Mouse (Mus musculus): Measurements from ENCODE around the gene Cntln. TPM values are rescaled to one million over a fixed set of nuclear protein-coding genes. Genes with fewer than 3 reads are reported as not detected.

Cntln gene
- 6.4 and 7.1 TPM in 2 replicates for polyA plus RNA-seq (2012; ENCODE audit: insufficient read depth, insufficient read length, missing spikeins)

DNA sequence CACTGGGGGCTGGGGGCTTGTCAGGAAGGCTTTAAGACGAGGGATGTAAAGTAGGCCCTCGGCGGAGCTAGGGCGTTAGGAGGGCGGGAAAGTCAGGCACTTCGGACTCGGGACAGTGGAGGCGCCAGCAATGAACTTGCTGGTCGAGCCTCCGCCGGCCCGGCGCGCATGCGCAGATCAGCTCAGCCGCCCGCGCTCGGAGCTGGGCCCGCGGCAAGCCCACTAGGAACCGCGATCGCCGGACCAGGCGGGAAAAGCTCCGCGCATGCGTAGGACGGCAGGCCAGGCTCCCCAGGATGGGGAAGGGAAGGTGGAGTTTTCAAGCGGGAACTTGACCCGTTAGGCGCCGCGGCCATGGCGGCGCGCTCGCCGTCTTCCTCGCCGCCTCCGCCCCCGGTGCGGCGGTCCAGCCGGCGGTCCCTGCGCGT, at the start of gene Cntln:
Cntln (plus strand) TSS at position 199 of the 428 bp plus-strand sequence.
- no peak within 1 kb of the TSS for H3K27ac ChIP-seq (ENCODE audit: insufficient read depth, low read depth, low read length)
- TF ChIP-seq POLR2A (IDR thresholded peaks at IDR 0.05; ENCODE audit: borderline replicate concordance, low read depth, low read length) = no peak
- H3K4me3 ChIP-seq (ENCODE audit: insufficient read depth, low read length) = peak within 1 kb of the TSS; percentile 76
- no peaks in the 10 kb centered on the region for H3K4me1 ChIP-seq (ENCODE audit: control insufficient read depth, insufficient read depth, low read length)

DNA sequence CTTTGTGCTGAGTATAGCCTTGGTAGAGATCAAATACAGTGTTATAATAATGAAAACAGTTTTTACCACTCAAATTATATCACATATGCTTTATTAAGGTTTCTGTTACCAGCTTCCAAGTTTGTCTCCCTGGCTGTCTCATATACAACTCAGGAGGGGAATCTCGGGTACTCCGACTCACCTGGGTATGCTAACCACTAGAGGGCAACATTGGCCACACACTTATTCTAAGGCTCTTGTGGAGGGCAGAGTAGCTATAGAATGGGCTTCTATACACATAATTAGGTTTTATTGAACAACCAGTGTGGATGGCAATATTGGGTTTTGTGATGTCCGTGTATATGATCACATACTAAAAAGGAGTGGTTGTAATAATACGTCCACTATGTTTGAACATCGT, 47.1 kb upstream of the Cntln start:
- Histone ChIP-seq H3K4me1 (ENCODE audit: control insufficient read depth, insufficient read depth, low read length) (no peaks in the 10 kb centered on the region), H3K4me3 (ENCODE audit: insufficient read depth, low read length) (no peak overlapping the region), H3K27ac (ENCODE audit: insufficient read depth, low read depth, low read length) (no peak overlapping the region)
- no peak for TF ChIP-seq POLR2A (IDR thresholded peaks at IDR 0.05; ENCODE audit: borderline replicate concordance, low read depth, low read length)
- TF ChIP-seq CTCF (IDR thresholded peaks at IDR 0.05; ENCODE audit: low read depth, low read length) = no peak

DNA sequence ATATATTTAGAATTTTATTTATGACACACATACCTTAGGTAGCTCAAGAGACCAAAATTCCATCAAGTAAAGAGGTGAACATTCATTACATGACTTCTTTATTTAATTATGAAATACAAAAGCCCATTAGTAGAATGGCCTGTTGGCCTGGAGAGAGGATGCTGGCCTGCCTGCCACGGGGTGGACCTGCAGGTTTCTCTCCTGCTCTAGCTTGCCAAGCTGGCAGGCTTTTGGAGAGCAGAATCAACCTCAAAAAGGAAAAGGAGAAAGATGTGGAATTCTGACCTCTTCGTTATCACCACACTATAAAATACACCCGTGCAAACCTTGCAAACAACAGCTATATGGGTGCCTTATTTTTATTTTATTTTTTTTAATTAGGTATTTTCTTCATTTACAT, 45.6 kb upstream of the Cntln start:
- Histone ChIP-seq H3K27ac (ENCODE audit: insufficient read depth, low read depth, low read length) (no peak overlapping the region), H3K4me3 (ENCODE audit: insufficient read depth, low read length) (no peak overlapping the region), H3K4me1 (ENCODE audit: control insufficient read depth, insufficient read depth, low read length) (no peaks in the 10 kb centered on the region)
- TF ChIP-seq CTCF (IDR thresholded peaks at IDR 0.05; ENCODE audit: low read depth, low read length) (no peak), POLR2A (IDR thresholded peaks at IDR 0.05; ENCODE audit: borderline replicate concordance, low read depth, low read length) (no peak)

DNA sequence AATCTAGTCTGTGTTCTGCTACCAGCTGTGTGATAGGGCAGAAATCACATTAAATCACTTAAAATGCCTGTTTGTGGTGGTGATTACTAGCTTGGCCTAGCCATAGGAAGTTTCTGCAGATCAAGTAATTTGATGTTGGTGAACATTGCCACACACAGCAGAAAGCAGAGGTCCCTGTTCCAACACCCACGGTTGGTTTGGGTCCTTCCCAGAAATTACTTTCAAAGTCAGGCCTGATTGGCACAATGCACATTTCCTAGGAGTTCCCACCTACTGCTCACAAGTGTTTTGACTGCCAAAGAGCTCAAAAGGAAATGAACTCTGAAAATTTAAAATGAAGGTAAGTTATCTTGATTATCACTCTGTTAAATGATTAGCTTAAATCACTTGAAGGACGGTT, 44.6 kb upstream of the Cntln start:
- no peaks in the 10 kb centered on the region for H3K4me1 ChIP-seq (ENCODE audit: control insufficient read depth, insufficient read depth, low read length)
- H3K27ac ChIP-seq (ENCODE audit: insufficient read depth, low read depth, low read length) = no peak overlapping the region
- no peak overlapping the region for H3K4me3 ChIP-seq (ENCODE audit: insufficient read depth, low read length)
- TF ChIP-seq POLR2A (IDR thresholded peaks at IDR 0.05; ENCODE audit: borderline replicate concordance, low read depth, low read length) = no peak
- no peak for TF ChIP-seq CTCF (IDR thresholded peaks at IDR 0.05; ENCODE audit: low read depth, low read length)

DNA sequence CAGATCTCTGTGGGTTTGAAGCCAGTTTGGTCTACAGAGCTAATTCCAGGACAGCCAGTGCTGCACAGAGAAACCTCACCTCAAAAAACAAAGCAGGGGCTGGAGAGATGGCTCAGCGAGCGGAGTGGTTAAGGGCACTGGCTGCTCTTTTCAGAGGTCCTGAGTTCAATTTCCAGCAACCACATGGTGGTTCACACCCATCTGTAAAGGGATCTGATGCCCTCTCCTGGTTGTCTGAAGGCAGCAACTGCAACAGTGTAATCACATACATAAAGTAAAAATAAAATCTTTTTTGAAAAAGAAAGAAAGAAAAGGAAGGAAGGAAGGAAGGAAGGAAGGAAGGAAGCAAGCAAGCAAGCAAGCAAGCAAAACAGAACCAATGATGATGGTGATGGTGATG, 26.5 kb upstream of the Cntln start:
- TF ChIP-seq POLR2A (IDR thresholded peaks at IDR 0.05; ENCODE audit: borderline replicate concordance, low read depth, low read length) (no peak), CTCF (IDR thresholded peaks at IDR 0.05; ENCODE audit: low read depth, low read length) (no peak)
- Histone ChIP-seq H3K4me3 (ENCODE audit: insufficient read depth, low read length) (no peak overlapping the region), H3K4me1 (ENCODE audit: control insufficient read depth, insufficient read depth, low read length) (no peaks in the 10 kb centered on the region), H3K27ac (ENCODE audit: insufficient read depth, low read depth, low read length) (no peak overlapping the region)

DNA sequence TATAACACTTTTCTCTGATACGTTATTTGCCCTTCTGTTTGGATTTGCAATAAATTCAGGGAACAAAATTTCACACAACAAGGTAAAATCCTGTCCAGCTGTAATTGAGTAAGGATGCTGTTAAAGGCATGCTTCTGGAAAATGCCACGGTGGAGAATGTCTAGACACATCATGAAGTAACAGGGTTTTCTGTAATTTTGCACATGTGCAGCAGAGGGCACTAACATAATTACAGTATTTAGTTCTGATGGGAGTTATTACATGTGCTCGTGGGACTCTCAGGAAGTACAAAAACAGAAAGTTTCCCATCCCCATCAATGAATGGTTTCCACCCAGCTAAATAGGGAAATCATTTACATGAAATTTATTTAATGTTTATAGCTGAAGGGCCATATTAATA, 7.8 kb upstream of the Cntln start:
- no peaks in the 10 kb centered on the region for H3K4me1 ChIP-seq (ENCODE audit: control insufficient read depth, insufficient read depth, low read length)
- no peak overlapping the region for H3K4me3 ChIP-seq (ENCODE audit: insufficient read depth, low read length)
- TF ChIP-seq CTCF (IDR thresholded peaks at IDR 0.05; ENCODE audit: low read depth, low read length) = no peak
- TF ChIP-seq POLR2A (IDR thresholded peaks at IDR 0.05; ENCODE audit: borderline replicate concordance, low read depth, low read length) = no peak

DNA sequence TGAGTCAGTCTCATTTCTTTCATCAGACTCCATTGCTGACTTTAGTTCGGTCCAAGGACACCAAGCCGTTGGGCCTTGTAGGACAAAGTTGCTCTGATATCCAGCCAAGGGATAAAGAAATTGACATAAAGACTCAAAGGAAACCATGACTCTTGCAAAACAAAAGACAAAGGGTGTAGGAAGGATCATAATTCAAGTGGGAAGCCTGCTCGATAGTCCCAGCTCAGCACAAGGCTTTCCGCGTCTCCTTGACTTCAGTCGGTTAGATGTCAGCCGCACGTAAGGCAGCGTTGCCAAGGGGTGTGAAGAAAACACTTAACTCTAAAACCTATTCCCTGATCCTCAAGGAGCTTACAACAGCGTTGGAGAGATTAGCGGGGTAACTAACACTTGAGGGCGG, 463 bp upstream of the Cntln start:
- TF ChIP-seq CTCF (IDR thresholded peaks at IDR 0.05; ENCODE audit: low read depth, low read length) (no peak), POLR2A (IDR thresholded peaks at IDR 0.05; ENCODE audit: borderline replicate concordance, low read depth, low read length) (no peak)
- Histone ChIP-seq H3K4me3 (ENCODE audit: insufficient read depth, low read length) (no peak overlapping the region; the same call in 1 of the 2 replicates), H3K4me1 (ENCODE audit: control insufficient read depth, insufficient read depth, low read length) (no peaks in the 10 kb centered on the region), H3K27ac (ENCODE audit: insufficient read depth, low read depth, low read length) (no peak overlapping the region)

More for the DNA sequence above, 7.8 kb upstream of the Cntln start:
- H3K27ac ChIP-seq (ENCODE audit: insufficient read depth, low read depth, low read length) = no peak overlapping the region

DNA sequence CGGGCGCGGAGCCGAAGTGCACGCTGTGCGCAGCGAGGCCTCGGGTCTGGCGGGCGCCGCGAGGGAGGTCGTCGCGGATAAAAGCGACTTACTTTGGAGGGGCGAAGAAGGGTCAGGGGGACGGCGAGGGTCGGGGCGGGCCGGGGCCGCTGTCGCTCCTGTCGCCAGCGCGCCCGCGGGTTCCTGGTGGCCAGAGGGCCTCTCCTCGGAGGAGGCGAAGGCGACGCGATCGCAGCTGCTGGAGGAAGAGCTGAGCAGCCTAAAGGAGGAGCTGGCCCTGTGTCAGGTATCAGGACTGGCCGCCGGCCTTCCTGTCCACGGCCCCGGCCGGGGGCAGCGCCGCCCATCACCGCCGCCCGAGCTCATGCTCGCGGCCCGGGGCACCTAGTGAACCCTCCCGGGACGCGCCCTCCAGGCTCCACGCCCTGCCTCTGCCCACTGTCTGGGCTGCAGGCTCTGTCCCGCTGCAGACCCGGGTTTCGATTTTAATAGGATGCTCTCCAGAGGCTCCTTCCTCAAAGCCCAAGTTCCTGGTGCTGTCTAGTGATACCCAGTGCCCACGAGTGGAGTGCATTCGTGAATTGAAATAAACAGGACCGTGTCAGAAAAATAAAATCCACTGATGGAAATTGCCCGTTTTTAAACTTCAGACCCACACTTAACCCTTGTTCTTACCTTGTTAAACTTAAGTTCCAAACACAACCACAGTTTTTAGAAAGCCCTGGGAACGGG, 596 bp downstream of the Cntln start:
- H3K27ac ChIP-seq (ENCODE audit: insufficient read depth, low read depth, low read length) = no peak overlapping the region
- no peak for TF ChIP-seq CTCF (IDR thresholded peaks at IDR 0.05; ENCODE audit: low read depth, low read length)
- TF ChIP-seq POLR2A (IDR thresholded peaks at IDR 0.05; ENCODE audit: borderline replicate concordance, low read depth, low read length) = no peak
- no peaks in the 10 kb centered on the region for H3K4me1 ChIP-seq (ENCODE audit: control insufficient read depth, insufficient read depth, low read length)
- H3K4me3 ChIP-seq (ENCODE audit: insufficient read depth, low read length) = peak overlapping the region; percentile 76

DNA sequence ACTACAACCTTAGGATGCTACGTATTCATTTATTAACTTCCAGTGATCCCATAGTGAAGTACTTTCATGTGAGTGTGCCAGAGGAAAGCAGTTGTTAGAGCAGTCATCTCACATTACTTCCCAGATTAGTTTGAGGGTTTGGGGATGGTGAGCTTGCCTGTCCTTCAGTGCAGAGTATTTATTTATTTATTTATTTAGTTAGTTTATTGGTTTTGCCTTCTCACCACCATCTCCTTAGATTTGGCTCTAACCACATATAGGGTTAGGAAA, 1.1 kb downstream of the Cntln start:
- Histone ChIP-seq H3K4me3 (ENCODE audit: insufficient read depth, low read length) (peak overlapping the region; percentile 76; the same call in 1 of the 2 replicates), H3K27ac (ENCODE audit: insufficient read depth, low read depth, low read length) (no peak overlapping the region), H3K4me1 (ENCODE audit: control insufficient read depth, insufficient read depth, low read length) (no peaks in the 10 kb centered on the region)
- TF ChIP-seq CTCF (IDR thresholded peaks at IDR 0.05; ENCODE audit: low read depth, low read length) (no peak), POLR2A (IDR thresholded peaks at IDR 0.05; ENCODE audit: borderline replicate concordance, low read depth, low read length) (no peak)

DNA sequence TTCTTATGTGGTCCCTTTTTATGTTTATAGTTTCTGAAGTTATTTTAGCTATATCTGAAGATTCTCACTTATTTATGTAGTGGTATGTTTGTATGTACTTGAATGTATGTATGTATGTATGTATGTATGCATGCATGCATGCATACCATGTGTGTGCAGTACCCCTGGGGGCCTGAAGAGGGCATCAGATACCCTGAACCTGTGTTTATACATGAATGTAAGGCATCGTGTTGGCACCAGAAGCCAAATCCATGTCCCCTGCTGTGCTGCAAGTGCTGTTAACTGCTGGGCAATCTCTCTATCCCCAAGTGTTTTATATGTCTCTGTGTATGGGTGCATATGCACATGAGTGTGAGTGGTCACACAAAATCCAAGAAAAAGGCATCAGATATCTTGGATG, 34.3 kb downstream of the Cntln start:
- no peaks in the 10 kb centered on the region for H3K4me1 ChIP-seq (ENCODE audit: control insufficient read depth, insufficient read depth, low read length)
- TF ChIP-seq POLR2A (IDR thresholded peaks at IDR 0.05; ENCODE audit: borderline replicate concordance, low read depth, low read length) (no peak), CTCF (IDR thresholded peaks at IDR 0.05; ENCODE audit: low read depth, low read length) (no peak)
- H3K4me3 ChIP-seq (ENCODE audit: insufficient read depth, low read length) = no peak overlapping the region
- no peak overlapping the region for H3K27ac ChIP-seq (ENCODE audit: insufficient read depth, low read depth, low read length)
